Mouse (Mus musculus) liver, adult 2 months (tissue): ENCODE measurements around the gene Mrps7.

ENCODE experiments used
- CTCF ChIP-seq: fragments of 200-500 bp; IDR thresholded peaks from 2 replicates; pipeline ENCODE4 v1.5.1; 2011; ENCODE audit warnings: low read depth, low read length, control low read depth
- POLR2A ChIP-seq: fragments of 200-500 bp; IDR thresholded peaks from 2 replicates; pipeline ENCODE4 v1.6.1; 2011; ENCODE audit warnings: low read length, control low read depth; ENCODE audit not compliant: insufficient read depth; ENCODE audit errors: extremely low read depth

DNA sequence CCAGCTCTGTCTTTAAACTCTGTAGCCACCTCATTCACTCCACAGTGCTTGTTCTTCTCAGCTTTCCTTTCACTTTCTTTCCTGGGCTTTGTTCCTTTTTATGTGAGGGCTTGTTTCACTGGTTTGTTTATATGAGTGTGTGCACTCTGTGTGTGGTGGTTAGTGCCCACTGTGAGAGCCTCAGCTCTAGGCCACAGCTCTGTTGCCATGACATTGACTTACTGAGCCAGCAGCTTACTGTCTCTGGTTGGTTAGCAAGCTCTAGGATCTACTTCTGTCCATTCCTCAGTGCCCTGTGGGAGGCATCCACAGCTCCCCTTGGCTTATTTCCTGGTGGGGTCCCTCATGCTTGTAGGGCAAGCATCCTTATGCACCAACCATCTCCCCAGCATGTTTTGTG, 24.6 kb upstream of the Mrps7 start:
- TF ChIP-seq POLR2A (no peak), CTCF (no peak)
